Mouse (Mus musculus) hindbrain, embryonic 16.5 days (tissue): ENCODE measurements at regions not wholly inside any gene's neighbourhood (a gene's known extent, or its start where the extent isn't known, plus 50 kb on each side); places are given as distances from the start of the nearest gene placed in this dataset.

Experiments used
- ATAC-seq: fragments of 200-750 bp; cut with Nextera tagmentation; 2 replicates; pipeline ENCODE4 v1.8.0; 2017; ENCODE audit warnings: moderate TSS enrichment, moderate library complexity
- H3K27ac ChIP-seq: fragments of 300-500 bp; sonication (generic); 2 replicates; pipeline ENCODE4 v1.5.1; 2014; ENCODE audit warnings: low read depth, mild to moderate bottlenecking, control low read depth, low read length, moderate library complexity
- H3K27me3 ChIP-seq: fragments of 300-500 bp; sonication (generic); replicated peaks from 2 replicates; pipeline ENCODE4 v1.6.1; 2014; ENCODE audit warnings: low read length; ENCODE audit not compliant: control insufficient read depth, insufficient read depth
- H3K36me3 ChIP-seq: fragments of 300-500 bp; sonication (generic); 2 replicates; pipeline ENCODE4 v1.6.1; 2014; ENCODE audit warnings: mild to moderate bottlenecking, low read length, moderate library complexity, mixed read lengths; ENCODE audit not compliant: control insufficient read depth, insufficient read depth
- H3K4me1 ChIP-seq: fragments of 300-500 bp; sonication (generic); 2 replicates; pipeline ENCODE4 v1.6.1; 2014; ENCODE audit warnings: low read depth, low read length; ENCODE audit not compliant: control insufficient read depth, insufficient read depth
- H3K4me2 ChIP-seq: fragments of 300-500 bp; sonication (generic); 2 replicates; pipeline ENCODE4 v1.6.1; 2014; ENCODE audit warnings: mild to moderate bottlenecking, low read length, control low read depth, moderate library complexity
- H3K4me3 ChIP-seq: fragments of 300-500 bp; sonication (generic); 2 replicates; pipeline ENCODE4 v1.5.1; 2014; ENCODE audit warnings: mild to moderate bottlenecking, low read length, control low read depth, moderate library complexity
- H3K9ac ChIP-seq: fragments of 300-500 bp; sonication (generic); 2 replicates; pipeline ENCODE4 v1.6.1; 2014; ENCODE audit warnings: low read depth, mild to moderate bottlenecking, control low read depth, low read length, moderate library complexity
- H3K9me3 ChIP-seq: fragments of 300-500 bp; sonication (generic); 2 replicates; pipeline ENCODE4 v1.6.1; 2014; ENCODE audit warnings: mild to moderate bottlenecking, low read length, moderate library complexity; ENCODE audit not compliant: control insufficient read depth
- WGBS: fragments of 180-500 bp; shearing (Covaris S2); extraction: QIAGEN DNeasy Blood & Tissue Kit; methylation state at CpG from one replicate; pipeline ENCODE4 v1.1.7; 2014; 5-methylcytosine and 5-hydroxymethylcytosine counted together

DNA sequence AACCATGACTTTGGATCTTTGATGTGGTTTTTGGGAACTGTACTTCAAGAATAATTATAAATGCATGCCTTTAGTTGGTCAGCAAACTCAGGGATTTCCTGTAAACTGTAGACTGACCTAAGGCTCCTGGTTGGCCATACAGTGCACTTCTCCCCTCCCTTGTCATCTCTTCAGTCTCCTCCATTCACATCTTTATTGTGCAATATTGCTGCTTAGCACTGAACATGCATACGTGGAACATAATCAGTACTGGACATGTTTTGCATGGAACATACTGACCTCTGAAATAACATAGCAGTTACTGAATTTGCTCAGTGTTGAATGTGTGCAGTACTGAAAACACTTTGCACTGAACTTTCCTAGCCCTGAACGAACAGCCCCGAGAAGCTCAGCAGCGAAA, 55.4 kb upstream of the Rgs4 start:
- H3K9ac ChIP-seq: no peak overlapping the region
- no peaks in the 10 kb centered on the region for H3K9me3 ChIP-seq
- WGBS: 92% methylated on average over 4 of the region's 4 CpGs
- no peak overlapping the region for H3K27ac ChIP-seq
- ATAC-seq: no peak
- H3K36me3 ChIP-seq: no peaks in the 10 kb centered on the region
- H3K27me3 ChIP-seq: no peaks in the 10 kb centered on the region
- H3K4me1 ChIP-seq: no peaks in the 10 kb centered on the region
- H3K4me2 ChIP-seq: no peak overlapping the region
- H3K4me3 ChIP-seq: no peak overlapping the region

GRCm38 (mm10) chr1:169802053-169802830, 54.8 kb upstream of the Rgs4 start:
- no peaks in the 10 kb centered on the region for H3K9me3 ChIP-seq
- no peak for ATAC-seq
- no peak overlapping the region for H3K9ac ChIP-seq
- WGBS: 89% methylated on average over 8 of the region's 8 CpGs
- no peaks in the 10 kb centered on the region for H3K4me1 ChIP-seq
- H3K4me3 ChIP-seq: no peak overlapping the region
- no peaks in the 10 kb centered on the region for H3K36me3 ChIP-seq
- H3K27ac ChIP-seq: no peak overlapping the region
- H3K4me2 ChIP-seq: no peak overlapping the region
- no peaks in the 10 kb centered on the region for H3K27me3 ChIP-seq
